Mouse (Mus musculus) layer of hippocampus, postnatal 14 days (tissue): ENCODE measurements around the gene Lsm14a. TPM values are rescaled to one million over a fixed set of nuclear protein-coding genes. Genes with fewer than 3 reads are reported as not detected.
A peak's percentile ranks its signal among the peaks of the same experiment; 100 is the strongest.
"Not testable (repeated sequence)": the region's sequence is repeated elsewhere in the genome, so short reads cannot be mapped to it uniquely, and the experiment has no call there.

ENCODE experiments used
- DNase-seq, 2 experiments: peaks; one replicate each; pipeline ENCODE4 v3.0.0; 2021 to 2022; ENCODE audit warnings: low spot score in 2 of 2, mixed read lengths in 1 of 2
- total RNA-seq, 2 experiments: library from RNA; stranded (reverse); gene quantifications; 2 replicates each; pipeline ENCODE4 v1.2.3; 2021

The Lsm14a gene
- total RNA-seq, 2 experiments from 2014 or later, result 71.2 to 77.8 TPM

DNA sequence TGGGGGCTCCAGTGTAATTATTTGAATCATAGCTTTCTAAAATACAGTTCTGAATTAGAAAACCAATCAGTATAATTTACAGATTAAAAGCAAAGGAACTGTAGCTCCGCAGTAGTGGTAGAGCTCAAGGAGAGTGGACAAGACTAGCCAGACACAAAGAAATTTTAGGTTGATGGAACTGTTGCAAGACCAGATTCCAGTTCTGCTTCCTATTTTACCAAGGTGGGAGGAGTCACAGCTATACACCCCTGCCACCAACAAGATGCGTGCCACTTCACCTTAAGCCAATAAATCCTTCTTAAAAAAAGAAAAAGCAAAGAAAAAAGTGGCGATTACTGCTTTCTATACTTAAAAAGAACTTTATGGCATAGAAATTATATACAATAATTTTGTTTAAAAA lies 12.8 kb downstream of the Lsm14a start:
- DNase-seq, result no peak

DNA sequence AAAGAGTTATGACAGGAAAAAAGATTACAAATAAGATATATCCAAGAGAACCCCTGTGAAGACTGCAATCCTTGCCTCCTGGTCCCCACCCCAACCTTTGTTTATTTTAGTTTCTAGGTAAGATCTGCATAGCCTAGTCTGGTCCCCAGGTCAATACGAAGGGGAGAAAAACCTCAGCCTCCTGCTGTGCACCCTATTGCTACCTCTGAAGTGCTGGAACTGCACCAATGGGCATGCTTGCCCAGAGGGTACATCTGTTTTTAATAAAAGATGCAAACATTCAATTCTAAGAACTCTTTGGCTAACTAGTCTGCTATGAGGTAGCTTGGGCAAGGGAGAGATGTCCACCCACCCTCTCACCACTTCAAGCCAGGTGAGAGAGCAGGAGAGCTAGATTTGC lies 19.2 kb downstream of the Lsm14a start:
- DNase-seq, result no peak

DNA sequence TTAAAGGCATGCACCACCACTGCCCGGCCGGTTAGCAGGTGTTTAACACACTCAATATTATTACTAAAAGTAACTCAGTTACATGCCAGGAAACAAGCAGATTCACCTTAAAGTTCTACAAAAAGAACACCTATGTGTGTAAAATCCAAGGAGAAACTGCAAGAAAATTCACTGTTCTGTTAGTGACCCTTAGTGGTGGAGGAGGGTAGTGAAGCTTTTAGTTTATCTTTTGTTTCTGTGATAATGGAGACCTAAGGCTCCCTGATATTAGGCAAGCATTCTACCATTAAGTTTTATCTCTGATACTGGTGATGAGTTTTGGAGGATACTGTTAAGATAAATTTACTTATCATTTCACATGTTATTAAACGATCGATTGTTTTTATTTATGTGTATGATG lies 37.5 kb downstream of the Lsm14a start:
- DNase-seq, result peak in 1 of 2 experiments; percentile 22

DNA sequence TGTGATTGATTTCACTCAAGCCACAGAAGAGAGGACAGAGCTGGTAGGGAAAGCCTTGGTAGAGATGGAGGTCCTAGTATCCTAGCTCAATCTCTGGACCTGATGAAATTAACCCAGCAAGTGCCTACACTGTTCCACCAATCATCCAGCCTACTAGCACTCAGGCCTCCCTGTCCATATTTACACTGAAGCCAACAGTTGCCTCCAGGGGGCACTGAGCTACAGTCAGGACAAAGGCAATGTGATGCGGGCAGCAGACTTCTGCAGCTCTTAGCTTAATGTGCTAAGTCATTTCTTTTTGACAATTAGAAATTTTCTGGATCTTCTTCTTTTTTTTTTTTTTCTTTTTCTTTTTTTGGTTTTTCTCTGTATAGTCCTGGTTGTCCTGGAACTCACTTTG lies 41.1 kb downstream of the Lsm14a start:
- no peak for DNase-seq

DNA sequence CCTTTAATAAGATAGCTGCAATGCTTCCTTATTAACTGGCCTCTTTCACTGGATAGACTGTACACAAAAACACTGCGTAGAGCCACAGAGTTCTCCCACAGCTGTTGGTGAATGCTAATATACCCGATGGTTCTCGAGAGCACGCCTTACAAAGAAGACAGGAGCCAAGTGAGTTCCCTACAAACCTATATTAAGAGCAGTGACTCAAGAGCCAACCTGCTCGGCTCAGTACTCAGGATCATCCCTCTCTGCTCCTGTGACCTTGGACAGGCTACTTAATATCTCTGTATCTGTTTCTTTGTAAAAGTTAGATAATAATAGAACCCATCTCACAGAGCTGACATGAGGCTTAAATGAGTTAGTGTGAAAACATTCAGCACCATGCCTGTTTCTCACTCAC lies 42.9 kb downstream of the Lsm14a start:
- no peak for DNase-seq

DNA sequence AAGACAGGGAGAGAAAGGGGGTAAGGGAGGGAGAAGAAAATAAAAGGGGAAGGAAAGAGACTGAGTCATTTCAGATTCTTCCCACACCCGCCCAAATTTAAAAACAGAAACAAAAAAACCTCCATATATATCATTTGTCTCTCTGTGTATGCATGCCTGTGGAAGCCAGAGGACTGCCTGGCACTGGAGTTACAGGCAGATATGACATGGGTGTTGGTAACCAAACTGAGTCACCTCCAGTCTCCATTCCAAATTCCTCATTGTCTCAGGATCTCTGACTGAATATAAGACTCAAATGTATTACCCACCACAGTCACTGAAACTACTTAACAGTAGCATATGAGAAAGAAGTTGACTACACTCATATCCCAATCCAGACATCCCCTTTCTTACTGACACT lies 45.1 kb downstream of the Lsm14a start:
- DNase-seq, result no peak

DNA sequence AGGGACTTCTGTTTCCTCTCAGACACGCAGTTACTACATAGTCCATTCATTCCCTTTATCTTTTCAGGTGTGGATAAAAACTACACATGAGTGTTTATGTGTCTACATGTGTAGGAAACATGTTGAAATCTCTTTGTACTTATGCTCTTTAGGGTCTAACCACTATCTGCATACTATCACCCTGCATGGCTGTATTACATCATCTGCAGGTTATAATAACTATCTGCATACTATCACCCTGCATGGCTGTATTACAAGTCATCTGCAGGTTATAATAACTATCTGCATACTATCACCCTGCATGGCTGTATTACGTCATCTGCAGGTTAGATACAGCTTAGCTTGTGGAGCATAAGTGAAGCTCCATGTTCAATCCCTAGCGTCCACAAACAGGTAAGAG lies 46.1 kb downstream of the Lsm14a start:
- DNase-seq, result no peak

DNA sequence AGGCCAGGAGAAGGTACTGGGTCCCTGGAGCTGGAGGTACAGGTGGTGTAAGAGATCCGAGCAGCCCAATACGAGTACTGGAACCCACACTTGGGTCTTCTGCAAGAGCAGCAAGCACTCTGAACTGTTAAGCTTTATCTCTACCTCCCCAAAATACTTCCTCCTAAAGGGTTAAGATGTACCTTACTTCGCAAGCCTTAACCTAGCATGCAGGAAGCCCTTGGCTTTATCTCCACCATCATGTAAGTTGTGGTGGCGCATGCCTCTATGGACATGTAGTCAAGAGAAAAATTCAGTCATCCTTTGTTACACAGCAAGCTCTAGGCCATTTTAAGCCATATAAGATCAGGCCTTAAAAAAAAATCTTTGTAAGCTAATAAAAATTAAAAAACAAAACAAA lies 46.6 kb downstream of the Lsm14a start:
- no peak for DNase-seq

DNA sequence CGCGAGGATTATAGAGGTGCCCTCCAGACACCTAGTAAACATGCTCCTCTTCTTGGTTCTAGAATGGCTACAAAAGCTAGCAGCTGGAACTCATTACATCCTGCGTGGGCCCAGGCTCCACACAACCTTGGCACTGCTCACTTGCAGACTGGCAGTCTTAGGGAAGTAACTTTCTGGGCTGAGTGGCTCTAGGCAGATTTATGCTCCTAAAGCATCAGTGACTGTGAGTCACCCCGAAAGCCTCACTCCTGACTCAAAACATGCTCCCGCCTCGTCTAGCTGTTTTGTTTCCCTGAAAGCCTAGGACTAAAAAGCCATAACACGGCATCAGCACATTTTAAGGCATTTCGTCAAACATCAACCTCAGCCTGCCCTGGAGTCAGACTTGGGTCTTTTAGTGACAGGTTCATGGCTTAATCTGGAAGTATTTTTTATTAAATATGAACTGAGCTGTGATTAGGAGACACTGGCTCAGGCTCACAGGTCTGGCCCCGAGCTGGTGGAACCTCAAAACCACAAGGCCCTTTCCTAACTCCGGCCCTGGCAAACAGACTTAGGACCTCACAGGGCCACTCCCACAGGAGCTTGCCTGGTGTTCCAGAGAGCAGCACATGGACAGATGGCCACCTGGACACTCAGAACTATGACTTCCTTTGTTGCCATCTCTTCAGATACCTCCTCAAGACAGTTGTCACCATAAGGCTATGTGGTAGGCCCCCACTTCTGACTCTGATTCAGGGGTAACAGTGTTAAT lies 50.9 kb downstream of the Lsm14a start:
- DNase-seq, result no peak

DNA sequence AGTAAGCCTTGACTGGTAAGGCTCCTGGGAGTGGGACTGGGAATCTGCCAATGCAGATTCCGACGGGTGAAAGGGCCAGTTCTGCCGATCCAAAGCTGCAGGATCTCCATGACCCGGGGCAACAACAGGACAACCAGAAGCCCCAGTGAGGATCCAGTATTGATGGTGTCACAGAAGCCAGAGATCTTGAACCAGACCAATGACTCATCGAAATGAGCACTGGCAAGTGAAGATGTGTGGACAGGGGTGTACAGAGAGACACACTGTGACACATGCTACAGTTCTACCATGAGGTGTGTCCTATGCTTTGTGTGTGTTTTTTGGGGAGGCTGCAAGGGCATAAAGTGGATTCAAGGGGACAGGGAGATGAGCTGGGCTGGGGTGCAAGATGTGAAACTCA lies 52.3 kb downstream of the Lsm14a start:
- DNase-seq, result no peak

DNA sequence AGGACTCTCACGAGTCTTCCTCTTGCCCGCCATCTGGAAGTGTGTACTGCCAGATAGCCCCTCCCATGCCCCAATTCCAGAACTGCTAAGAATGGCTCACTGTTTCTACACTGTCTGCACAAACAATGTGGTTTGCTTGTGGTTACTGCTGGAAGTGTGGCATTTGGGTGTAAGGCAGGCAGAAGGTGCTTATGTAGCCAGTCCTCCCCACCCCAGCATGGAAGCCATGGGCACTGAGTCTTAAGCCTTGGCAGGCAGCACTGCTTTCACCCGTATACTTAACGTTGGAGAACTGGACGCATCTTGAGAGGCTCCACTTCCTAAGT lies 54.0 kb downstream of the Lsm14a start:
- no peak for DNase-seq

DNA sequence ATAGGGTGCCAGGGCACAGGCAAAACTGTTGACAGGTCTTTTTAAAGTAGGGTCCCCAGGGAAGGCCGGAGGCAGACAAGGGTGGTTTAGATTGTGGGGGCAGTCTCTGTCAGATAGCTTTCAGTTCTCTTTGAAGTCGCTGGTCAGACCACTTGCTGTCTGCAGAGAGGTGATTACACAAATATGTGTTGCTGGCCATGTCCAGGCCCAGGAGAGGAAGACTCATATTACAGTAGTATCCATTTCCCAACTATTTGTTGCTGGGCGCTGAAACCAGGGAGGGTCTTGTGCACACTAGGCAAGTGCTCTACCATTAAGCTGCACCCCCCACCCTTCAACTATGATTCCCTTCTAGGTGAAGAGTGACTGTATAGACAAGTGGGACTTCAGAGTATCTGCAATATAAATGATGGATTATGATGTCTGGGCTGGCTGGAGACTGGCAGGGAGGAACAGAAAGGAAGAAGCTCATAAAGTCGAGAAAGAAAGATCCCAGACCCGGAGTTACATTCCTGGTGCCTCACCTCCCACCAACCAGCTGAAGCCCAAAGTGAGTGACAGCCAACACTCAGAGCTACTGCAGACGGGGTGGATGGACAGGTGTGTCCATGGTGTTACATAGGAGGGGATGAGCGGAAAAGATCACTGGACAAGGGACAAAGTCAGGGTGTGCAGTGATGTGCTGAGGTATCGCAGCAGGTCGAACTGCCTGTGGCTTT lies 54.5 kb downstream of the Lsm14a start:
- DNase-seq, result no peak

DNA sequence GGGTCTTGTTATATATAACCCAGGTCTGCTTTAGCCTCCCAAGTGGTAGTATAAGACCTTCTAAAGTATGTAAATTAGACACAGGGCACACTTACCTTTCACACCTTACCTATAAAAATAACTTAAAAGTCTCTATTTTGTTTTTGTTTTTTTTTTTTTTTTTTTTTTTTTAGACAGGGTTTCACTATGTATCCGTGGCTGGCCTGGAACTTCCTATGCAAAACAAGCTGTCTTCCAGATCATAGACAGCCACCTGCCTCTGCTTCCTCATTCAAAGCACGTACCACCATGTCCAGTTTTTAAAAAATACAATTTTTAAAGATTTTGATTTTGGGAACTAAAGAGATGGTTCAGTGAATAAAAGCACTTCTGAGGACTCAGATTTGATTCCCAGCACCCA lies 55.8 kb downstream of the Lsm14a start:
- DNase-seq, result no peak

DNA sequence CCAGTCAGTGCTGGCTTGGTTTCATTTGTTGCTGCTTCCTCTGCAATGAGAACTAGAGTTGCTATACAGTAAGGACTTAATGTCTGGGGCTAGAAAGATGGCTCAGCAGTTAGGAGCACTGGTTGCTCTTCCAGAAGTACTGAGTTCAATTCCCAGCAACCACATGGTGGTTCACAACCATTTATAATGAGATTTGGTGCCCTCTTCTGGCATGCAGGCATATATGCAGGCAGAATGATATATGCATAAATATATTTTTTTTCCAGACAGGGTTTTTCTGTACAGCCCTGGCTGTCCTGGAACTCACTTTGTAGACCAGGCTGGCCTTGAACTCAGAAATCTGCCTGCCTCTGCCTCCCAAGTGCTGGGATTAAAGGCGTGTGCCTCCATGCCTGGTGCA lies 56.6 kb downstream of the Lsm14a start:
- DNase-seq, result not testable (repeated sequence)

DNA sequence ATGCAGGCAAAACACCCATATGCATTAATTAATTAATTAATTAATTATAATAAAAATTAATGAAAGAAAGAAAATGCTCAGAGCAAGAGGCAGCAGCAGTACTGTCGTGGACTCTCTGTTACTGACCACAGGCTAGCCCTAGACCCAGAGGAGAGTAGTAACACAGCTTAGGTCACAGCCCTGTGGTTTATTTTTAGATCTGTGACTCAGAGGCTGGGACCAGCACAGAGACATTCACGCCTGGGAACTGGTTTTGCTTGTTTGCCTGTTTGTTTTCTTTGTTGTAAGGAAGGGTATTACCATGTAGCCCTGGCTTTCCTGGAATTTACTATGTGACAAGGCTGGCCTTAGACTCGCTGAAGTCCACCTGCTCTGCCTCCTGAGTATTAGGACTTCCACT lies 65.6 kb downstream of the Lsm14a start:
- no peak for DNase-seq

DNA sequence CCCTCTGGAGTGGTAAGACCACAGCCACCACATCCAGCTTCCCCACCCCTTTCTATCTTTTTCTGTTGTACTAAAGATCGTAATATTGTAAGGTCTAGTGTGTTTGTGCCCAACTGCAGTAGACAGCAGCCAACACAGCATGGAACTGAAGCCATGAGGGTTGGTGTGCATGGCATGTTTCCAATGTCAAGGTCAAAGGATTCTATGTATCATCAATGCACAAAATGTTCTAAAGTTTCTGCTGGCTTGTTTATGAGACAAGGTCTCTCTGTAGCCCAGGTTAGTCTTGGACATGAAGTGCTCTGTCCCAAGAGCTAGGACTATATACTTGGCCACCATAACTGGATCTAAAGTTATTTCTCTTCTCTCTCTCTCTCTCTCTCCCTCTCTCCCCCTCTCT lies 68.3 kb downstream of the Lsm14a start:
- DNase-seq, result no peak

DNA sequence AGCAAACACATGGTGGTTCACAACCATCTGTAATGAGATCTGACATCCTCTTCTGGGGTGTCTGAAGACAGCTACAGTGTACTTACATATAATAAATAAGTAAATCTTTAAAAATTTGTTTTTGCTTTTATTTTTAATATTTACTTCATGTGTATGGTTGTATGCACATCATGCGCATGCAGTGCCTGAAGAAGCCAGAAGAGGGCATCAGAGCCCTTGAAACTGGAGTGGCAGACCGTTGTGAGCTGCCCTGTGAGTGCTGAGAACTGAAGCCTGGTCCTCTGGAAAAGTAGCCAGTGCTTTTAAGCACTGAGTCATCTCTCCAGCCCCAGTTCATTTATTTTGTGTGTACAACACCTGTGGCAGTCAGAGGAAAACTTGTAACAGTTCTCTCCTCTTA lies 69.1 kb downstream of the Lsm14a start:
- DNase-seq, result no peak

DNA sequence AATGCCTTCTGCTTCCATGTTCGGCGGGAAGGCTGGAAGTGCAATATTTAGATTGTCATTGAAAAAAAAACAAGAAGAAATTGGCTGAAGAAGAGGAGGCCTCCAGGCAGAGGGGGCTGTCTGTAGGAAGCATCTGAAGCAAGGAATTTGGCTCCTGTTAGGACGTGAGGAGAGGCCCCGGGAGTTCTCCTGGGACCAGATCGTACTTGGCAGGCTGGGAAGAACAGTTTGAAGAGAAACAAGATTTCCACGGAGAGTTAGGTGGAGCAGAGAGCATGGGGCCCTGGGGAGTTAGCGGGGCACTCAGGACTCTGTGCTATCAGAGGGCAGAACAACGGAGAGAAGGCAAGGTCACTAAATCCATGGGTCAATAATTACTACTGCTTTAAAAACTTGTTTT lies 69.8 kb downstream of the Lsm14a start:
- no peak for DNase-seq

DNA sequence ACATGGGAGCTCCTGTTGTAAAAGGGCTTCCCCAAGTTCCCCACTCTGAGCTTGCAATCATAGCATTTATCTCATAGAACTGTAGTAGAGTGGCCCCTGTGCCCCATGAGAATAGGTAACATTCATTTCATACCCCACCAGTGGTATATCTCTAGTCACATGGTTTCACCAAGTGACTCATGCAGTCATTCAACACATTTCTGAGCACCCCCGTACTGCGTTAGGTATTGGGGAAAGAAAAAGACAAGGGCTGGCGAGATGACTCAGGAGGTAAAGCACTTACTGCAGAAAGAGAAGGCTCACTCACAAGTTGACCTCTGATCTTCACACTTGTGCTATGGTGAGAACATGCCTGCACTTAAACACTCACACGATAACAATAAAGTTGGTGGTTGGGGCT lies 71.2 kb downstream of the Lsm14a start:
- no peak for DNase-seq

DNA sequence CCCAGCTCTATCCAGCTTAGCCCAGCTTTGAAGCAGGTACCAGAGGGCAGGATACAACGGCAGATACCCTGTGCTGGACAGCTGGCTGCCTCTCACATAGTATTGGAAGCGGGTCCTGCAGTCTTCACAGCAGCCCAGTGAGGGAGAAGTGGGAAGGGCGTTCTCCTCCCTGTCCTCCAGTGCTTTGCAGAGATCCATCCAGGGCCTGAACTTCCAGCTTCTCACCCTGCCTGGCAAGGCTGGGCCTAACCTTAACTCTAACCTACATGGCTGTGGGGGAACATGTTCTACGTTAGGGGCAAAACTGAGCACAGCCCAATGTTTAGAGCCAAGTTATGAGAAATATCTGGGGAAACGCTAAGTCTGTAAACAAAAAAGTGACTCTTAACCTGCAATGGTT lies 72.0 kb downstream of the Lsm14a start:
- DNase-seq, result no peak

DNA sequence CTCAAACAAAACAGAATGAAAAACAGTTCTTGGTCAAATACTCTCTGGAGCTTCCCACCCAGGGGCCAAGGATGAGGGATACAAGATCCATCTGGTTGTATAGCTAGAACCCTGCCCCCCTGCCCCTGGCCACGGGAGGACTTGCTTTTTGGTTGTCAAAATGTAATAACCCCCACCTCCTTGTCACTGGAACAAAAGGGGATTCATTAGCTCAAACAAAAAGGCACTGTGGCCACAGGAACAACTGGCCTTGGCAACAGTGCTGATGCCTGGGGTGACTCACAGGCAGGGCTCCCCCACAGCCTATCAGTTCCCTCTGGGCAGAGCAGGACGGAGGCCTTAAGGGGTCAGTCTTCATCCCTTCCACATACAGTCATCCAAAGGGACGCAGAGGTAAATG lies 73.2 kb downstream of the Lsm14a start:
- DNase-seq, result peak in 1 of 2 experiments; percentile 38

DNA sequence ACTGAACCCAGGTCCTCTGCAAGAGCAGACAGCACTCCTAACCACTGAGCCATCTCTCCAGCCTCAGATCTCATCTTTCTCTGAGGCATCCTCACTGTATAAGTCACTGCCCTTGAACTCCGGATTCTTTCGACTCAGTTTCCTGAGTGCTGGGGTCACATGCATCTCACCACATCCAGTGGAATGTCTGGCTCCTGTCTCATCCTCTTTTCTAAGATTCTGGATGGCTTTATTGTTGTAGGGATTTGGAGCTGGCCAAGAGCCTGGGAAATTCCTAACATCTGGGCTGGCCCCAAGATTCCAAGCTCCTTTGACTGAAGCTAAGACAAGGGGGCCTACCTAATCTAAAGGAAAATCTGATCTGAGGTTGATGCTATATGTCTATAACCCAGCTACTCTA lies 74.0 kb downstream of the Lsm14a start:
- no peak for DNase-seq

DNA sequence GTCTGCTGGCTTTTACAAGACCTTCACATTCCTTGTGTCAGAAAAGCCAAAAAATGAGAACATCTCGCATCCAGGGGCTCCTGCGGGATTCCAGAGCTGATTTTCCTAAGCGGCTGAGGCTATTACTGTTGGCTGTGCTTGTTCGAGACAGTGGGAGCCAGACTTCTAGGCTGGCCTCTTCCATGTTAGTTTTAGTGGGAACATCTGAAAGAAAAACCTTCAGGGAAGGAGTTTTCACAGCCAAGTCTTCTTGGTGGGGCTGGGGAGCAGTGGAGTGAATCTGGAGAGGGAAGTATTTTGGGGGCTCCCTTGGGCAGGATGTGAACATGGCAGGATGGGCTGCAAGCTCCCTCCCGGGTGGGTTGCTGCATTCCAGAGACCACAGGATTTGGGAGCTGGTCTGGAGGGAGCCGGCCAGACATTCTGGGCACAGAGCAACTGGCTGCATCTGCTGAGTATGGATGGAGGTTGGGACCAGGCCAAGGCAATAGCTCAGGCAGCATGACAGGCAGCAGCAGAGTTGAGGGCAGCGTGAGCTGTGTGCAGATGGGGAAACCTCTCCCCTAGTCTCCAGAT lies 75.1 kb downstream of the Lsm14a start:
- DNase-seq, result peak; percentile 19 to 42
